Mouse (Mus musculus) heart, embryonic 13.5 days (tissue): ENCODE results near the gene Gm16429. TPM values are rescaled to one million over a fixed set of nuclear protein-coding genes. Genes with fewer than 3 reads are reported as not detected.
"Not testable (repeated sequence)": the region's sequence is repeated elsewhere in the genome, so short reads cannot be mapped to it uniquely, and the experiment has no call there.

Source experiments
- ATAC-seq: fragments of 200-750 bp; cut with Nextera tagmentation; 2 replicates; pipeline ENCODE4 v1.8.0; 2017; ENCODE audit warnings: moderate TSS enrichment; ENCODE audit not compliant: insufficient number of reproducible peaks, low FRiP score, low TSS enrichment; ENCODE audit errors: extremely low read depth
- H3K27ac ChIP-seq: fragments of 300-500 bp; sonication (generic); replicated peaks from 2 replicates; pipeline ENCODE4 v1.5.1; 2015; ENCODE audit warnings: moderate library complexity, mild to moderate bottlenecking, inconsistent platforms
- H3K27me3 ChIP-seq: fragments of 300-500 bp; sonication (generic); replicated peaks from 2 replicates; pipeline ENCODE4 v1.6.1; 2015; ENCODE audit warnings: mild to moderate bottlenecking, inconsistent platforms
- H3K36me3 ChIP-seq: fragments of 300-500 bp; sonication (generic); 2 replicates; pipeline ENCODE4 v1.6.1; 2015; ENCODE audit warnings: mild to moderate bottlenecking, inconsistent platforms
- H3K4me1 ChIP-seq: fragments of 300-500 bp; sonication (generic); 2 replicates; pipeline ENCODE4 v1.6.1; 2015; ENCODE audit warnings: inconsistent platforms
- H3K4me2 ChIP-seq: fragments of 300-500 bp; sonication (generic); 2 replicates; pipeline ENCODE4 v1.6.1; 2015; ENCODE audit warnings: inconsistent platforms, mild to moderate bottlenecking, moderate library complexity
- H3K4me3 ChIP-seq: fragments of 300-500 bp; sonication (generic); 2 replicates; pipeline ENCODE4 v1.5.1; 2015; ENCODE audit warnings: moderate library complexity, mild to moderate bottlenecking, inconsistent platforms
- H3K9ac ChIP-seq: fragments of 300-500 bp; sonication (generic); 2 replicates; pipeline ENCODE4 v1.6.1; 2015; ENCODE audit warnings: inconsistent platforms, mild to moderate bottlenecking, moderate library complexity
- H3K9me3 ChIP-seq: fragments of 300-500 bp; sonication (generic); 2 replicates; pipeline ENCODE4 v1.6.1; 2016; ENCODE audit warnings: inconsistent platforms
- WGBS: fragments of 180-500 bp; shearing (Covaris S2); methylation state at CpG from one replicate; pipeline ENCODE4 v1.1.7; 2015; ENCODE audit warnings: mixed read lengths; 5-methylcytosine and 5-hydroxymethylcytosine counted together
- polyA plus RNA-seq: library from polyadenylated mRNA; unstranded; fragments of >200 nt; fragmentation: Nextera tagmentation; extraction: Ambion mirVana; gene quantifications from 2 replicates; pipeline ENCODE4 v1.2.1, GENCODE M21; 2015

Gene Gm16429
- not detected in 2 replicates for polyA plus RNA-seq

DNA sequence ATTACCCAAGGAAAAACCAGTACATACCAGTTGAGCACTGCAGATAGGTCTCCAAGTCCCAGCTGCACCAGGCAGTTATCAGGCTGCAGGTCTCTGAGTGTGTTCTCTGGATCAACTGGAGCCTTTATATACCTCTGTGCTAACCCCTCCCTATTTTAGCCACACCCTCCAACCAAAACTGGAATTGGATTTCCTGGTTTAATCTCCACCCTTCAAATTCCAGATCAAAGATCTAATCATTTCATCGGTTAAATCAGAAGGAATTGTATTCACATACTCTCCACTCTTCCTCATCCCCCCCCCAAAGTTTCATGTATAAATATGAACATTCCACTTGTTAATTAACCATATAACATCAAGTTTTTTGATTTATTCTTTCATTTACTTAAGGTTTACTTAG, at the start of gene Gm16429:
TSS of gene Gm16429 (minus strand) at position 101 of the 400 bp plus-strand sequence.
- not testable (repeated sequence) for H3K27ac ChIP-seq, H3K36me3 ChIP-seq, H3K4me2 ChIP-seq, H3K4me1 ChIP-seq, H3K27me3 ChIP-seq, ATAC-seq, H3K4me3 ChIP-seq, H3K9ac ChIP-seq, H3K9me3 ChIP-seq
- WGBS: no CpG with 5 or more reads among the region's 1 CpGs

Other genes with a start within 250 kb of the Gm16429 start
- not detected in 2 replicates for gene Gm7792, start 85.3 kb downstream of the Gm16429 start, polyA plus RNA-seq
- gene BC061212, start 141.5 kb upstream of the Gm16429 start, polyA plus RNA-seq: not detected in 2 replicates
- gene Gm6351, start 147.3 kb upstream of the Gm16429 start, polyA plus RNA-seq: not detected in 2 replicates